Mouse (Mus musculus) liver, embryonic 12.5 days (tissue): Measurements from ENCODE around the gene Gbgt1. TPM values are rescaled to one million over a fixed set of nuclear protein-coding genes. Genes with fewer than 3 reads are reported as not detected.
"Not testable (repeated sequence)": the region's sequence is repeated elsewhere in the genome, so short reads cannot be mapped to it uniquely, and the experiment has no call there.

Experiments
- ATAC-seq: fragments of 200-750 bp; cut with Nextera tagmentation; 2 replicates; pipeline ENCODE4 v1.8.0; 2017; ENCODE audit warnings: moderate number of reproducible peaks, mild to moderate bottlenecking, moderate library complexity
- H3K27ac ChIP-seq: fragments of 300-500 bp; sonication (generic); 2 replicates; pipeline ENCODE4 v1.5.1; 2016; ENCODE audit warnings: mild to moderate bottlenecking
- H3K27me3 ChIP-seq: fragments of 300-500 bp; sonication (generic); replicated peaks from 2 replicates; pipeline ENCODE4 v1.6.1; 2016; ENCODE audit warnings: mild to moderate bottlenecking, moderate library complexity
- H3K36me3 ChIP-seq: fragments of 300-500 bp; sonication (generic); 2 replicates; pipeline ENCODE4 v1.6.1; 2016; ENCODE audit warnings: mild to moderate bottlenecking, moderate library complexity
- H3K4me1 ChIP-seq: fragments of 300-500 bp; sonication (generic); 2 replicates; pipeline ENCODE4 v1.6.1; 2016
- H3K4me2 ChIP-seq: fragments of 300-500 bp; sonication (generic); 2 replicates; pipeline ENCODE4 v1.6.1; 2016; ENCODE audit warnings: mild to moderate bottlenecking, moderate library complexity
- H3K4me3 ChIP-seq: fragments of 300-500 bp; sonication (generic); 2 replicates; pipeline ENCODE4 v1.5.1; 2016; ENCODE audit warnings: mild to moderate bottlenecking, moderate library complexity
- H3K9ac ChIP-seq: fragments of 300-500 bp; sonication (generic); 2 replicates; pipeline ENCODE4 v1.6.1; 2016; ENCODE audit warnings: mild to moderate bottlenecking, moderate library complexity
- H3K9me3 ChIP-seq: fragments of 300-500 bp; sonication (generic); replicated peaks from 2 replicates; pipeline ENCODE4 v1.6.1; 2016; ENCODE audit warnings: mild to moderate bottlenecking, moderate library complexity
- WGBS: fragments of 180-500 bp; shearing (Covaris S2); methylation state at CpG from one replicate; pipeline ENCODE4 v1.1.7; 2016; ENCODE audit not compliant: insufficient replicate concordance; 5-methylcytosine and 5-hydroxymethylcytosine counted together
- polyA plus RNA-seq: library from polyadenylated mRNA; unstranded; fragments of >200 nt; fragmentation: Nextera tagmentation; extraction: Ambion mirVana; gene quantifications from 2 replicates; pipeline ENCODE4 v1.2.1, GENCODE M21; 2016

The Gbgt1 gene
- polyA plus RNA-seq, 1 experiment from 2014 or later, result 0.39 TPM

DNA sequence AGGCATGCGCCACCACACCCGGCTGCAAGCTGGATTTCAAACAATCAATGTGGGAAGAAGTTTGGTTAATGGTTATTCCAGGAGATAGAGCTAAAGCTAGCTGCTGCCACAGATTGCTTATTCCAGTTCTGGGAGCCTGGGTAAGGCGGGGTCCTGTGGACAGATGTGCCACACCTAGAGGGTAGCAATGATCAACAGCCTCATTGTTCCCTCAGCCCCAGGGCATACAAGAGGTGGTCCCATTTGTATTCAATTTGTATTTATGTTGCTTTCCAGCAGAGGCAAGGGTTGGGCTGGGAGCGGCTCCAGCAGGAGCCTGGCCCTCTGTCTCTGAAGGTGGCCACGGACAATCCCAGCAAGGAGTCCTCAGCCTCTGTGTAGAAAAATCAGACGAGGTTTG lies 9.6 kb downstream of the Gbgt1 start:
- H3K9ac ChIP-seq, result no peak overlapping the region
- H3K36me3 ChIP-seq, result no peaks in the 10 kb centered on the region
- H3K27me3 ChIP-seq, result peaks cover 20% of the 10 kb centered on the region
- no peak overlapping the region for H3K27ac ChIP-seq
- no peak overlapping the region for H3K4me2 ChIP-seq
- no peaks in the 10 kb centered on the region for H3K9me3 ChIP-seq
- no peak overlapping the region for H3K4me3 ChIP-seq
- WGBS, result 64% methylated on average over 6 of the region's 6 CpGs
- no peak for ATAC-seq
- H3K4me1 ChIP-seq, result no peaks in the 10 kb centered on the region

GRCm38 (mm10) chr2:28511600-28511999 lies 14.9 kb downstream of the Gbgt1 start:
- not testable (repeated sequence) for H3K9ac ChIP-seq, H3K27ac ChIP-seq, H3K36me3 ChIP-seq, H3K4me2 ChIP-seq, H3K4me3 ChIP-seq, ATAC-seq, H3K9me3 ChIP-seq
- Histone ChIP-seq H3K27me3 (peaks cover 65% of the 10 kb centered on the region), H3K4me1 (peaks cover 21% of the 10 kb centered on the region)
- WGBS, result 32% methylated on average over 5 of the region's 5 CpGs

GRCm38 (mm10) chr2:28512798-28513401 lies 16.2 kb downstream of the Gbgt1 start, which contains the start of gene Ralgds:
TSS of gene Ralgds (plus strand) at chr2:28513125.
- H3K4me2 ChIP-seq, result peak within 1 kb of the TSS; percentile 78
- H3K4me1 ChIP-seq, result peaks cover 21% of the 10 kb centered on the region
- WGBS, result under 1% methylated on average over 60 of the region's 71 CpGs
- peak within 1 kb of the TSS; percentile 54 for H3K9ac ChIP-seq
- H3K27ac ChIP-seq, result no peak within 1 kb of the TSS
- peaks cover 65% of the 10 kb centered on the region for H3K27me3 ChIP-seq
- H3K4me3 ChIP-seq, result peak within 1 kb of the TSS; percentile 55
- no peaks in the 10 kb centered on the region for H3K36me3 ChIP-seq
- no peaks in the 10 kb centered on the region for H3K9me3 ChIP-seq
- ATAC-seq, result peak; percentile 54; the same call in 1 of the 2 replicates

DNA sequence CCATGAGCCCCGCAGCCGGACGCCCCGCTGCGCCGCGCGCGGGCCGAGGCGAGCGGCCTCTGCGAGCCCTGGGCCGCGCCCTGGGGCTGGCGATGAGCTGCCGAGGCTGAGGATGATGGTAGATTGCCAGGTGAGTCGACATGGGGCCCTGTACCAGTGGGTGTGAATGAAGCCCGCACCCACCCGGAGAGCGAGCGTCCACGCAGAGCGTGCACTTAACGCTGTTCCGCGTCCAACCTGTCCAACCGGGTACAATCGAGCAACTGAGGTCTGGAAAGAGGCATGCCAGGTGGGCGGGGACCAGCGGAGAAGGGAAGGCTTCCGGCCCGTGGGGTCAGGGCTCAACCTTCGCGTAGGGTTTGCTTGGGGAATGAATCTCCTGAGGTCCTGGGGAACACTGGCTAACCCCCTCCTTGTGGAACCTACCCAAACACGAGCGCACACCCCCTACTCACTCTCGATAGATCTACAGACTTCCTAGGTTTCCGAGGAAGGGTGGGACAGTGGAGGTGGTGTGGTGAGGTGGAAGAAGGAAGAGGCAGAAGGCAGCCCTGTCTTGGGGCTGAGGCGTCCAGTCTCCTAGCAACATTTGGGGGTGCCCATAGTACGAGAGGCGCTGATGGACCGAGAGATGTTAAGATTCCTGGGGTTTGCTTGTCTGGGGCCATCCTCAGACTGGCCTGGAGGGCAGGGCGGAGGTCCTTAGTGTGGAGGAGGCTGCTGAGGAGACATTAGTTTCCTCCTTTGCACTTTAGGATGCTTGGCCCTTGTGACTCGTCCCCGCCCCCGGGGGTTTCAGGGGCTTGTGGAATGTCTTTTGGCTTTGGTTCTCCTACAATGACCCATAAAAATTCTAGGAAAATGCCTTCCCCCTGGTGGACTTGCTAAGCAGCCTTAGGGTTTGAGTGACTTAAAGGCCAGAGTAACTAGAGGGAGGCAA lies 17.0 kb downstream of the Gbgt1 start:
- Histone ChIP-seq H3K4me2 (peak overlapping the region; percentile 78), H3K9me3 (no peaks in the 10 kb centered on the region), H3K27ac (no peak overlapping the region), H3K4me1 (peaks cover 21% of the 10 kb centered on the region), H3K27me3 (peaks cover 65% of the 10 kb centered on the region), H3K9ac (peak overlapping the region; percentile 54), H3K36me3 (no peaks in the 10 kb centered on the region), H3K4me3 (peak overlapping the region; percentile 55)
- 7% methylated on average over 47 of the region's 47 CpGs for WGBS
- ATAC-seq, result peak; percentile 6; the same call in 1 of the 2 replicates

DNA sequence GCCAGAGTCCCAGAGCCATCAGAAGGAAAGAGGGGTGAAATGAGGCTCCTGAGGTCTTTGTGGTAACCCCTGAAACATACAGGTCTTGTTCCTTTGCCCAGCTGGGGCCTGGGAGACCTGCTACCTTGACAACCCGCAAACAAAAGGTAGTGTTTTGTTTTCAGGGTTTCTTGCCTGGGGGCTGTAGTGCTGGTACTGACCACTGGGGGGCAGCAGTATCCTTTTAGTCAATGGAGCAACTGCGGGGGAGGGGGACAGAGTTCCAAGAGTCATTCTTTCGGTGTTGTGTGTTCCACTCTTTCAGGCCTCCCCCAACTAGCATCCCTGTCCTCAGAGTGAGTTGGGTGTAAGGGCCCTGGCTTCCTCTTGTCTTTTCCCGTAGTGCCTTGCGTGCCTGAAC lies 17.8 kb downstream of the Gbgt1 start:
- peak overlapping the region; percentile 78 for H3K4me2 ChIP-seq
- H3K9me3 ChIP-seq, result no peaks in the 10 kb centered on the region
- H3K27ac ChIP-seq, result no peak overlapping the region
- WGBS, result 11% methylated on average over 5 of the region's 5 CpGs
- H3K4me1 ChIP-seq, result peaks cover 21% of the 10 kb centered on the region
- no peaks in the 10 kb centered on the region for H3K36me3 ChIP-seq
- H3K27me3 ChIP-seq, result peaks cover 61% of the 10 kb centered on the region
- no peak overlapping the region for H3K4me3 ChIP-seq
- no peak for ATAC-seq
- no peak overlapping the region for H3K9ac ChIP-seq

DNA sequence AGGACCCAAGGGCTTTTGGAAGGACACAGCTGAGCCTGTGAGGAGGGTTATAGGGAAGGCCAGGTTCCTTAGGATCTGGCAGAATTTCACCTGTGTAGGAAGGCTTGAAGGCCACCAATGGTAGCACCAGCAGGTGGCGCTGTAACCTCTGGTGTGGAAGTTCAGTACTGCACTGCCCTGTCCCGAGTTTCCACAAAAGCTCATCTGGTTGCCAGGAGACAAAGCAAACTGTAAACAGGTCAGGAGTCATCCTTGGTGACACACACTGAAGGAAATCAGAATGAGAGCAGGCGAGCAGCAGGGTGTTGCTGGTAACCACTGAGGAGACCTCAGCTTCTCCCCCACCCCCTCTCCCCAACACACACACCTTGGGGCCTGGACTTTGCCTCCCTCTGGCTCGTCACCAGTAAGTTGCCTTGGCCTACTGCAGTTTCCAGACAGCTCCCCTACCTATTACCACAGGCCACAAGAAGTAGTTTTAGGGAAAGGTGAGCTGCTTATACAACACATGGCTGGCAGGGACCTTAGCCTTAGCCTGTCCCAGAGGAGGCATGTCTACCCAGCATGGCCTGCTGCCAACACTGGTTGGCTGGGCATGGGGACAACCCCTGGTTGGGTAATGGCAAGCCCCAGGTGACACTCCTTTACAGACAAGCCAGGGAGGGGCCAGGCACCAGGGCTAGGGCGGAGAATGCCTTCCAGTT lies 20.7 kb downstream of the Gbgt1 start:
- Histone ChIP-seq H3K9ac (no peak overlapping the region), H3K9me3 (no peaks in the 10 kb centered on the region), H3K4me3 (no peak overlapping the region), H3K4me1 (peaks cover 21% of the 10 kb centered on the region), H3K4me2 (no peak overlapping the region), H3K27ac (no peak overlapping the region), H3K27me3 (peaks cover 34% of the 10 kb centered on the region), H3K36me3 (no peaks in the 10 kb centered on the region)
- peak; percentile 52 for ATAC-seq
- WGBS, result 32% methylated on average over 5 of the region's 5 CpGs

- ATAC-seq, result no peak
Measured at GRCm38 (mm10) chr2:28518231-28518630, 21.5 kb downstream of the Gbgt1 start.

DNA sequence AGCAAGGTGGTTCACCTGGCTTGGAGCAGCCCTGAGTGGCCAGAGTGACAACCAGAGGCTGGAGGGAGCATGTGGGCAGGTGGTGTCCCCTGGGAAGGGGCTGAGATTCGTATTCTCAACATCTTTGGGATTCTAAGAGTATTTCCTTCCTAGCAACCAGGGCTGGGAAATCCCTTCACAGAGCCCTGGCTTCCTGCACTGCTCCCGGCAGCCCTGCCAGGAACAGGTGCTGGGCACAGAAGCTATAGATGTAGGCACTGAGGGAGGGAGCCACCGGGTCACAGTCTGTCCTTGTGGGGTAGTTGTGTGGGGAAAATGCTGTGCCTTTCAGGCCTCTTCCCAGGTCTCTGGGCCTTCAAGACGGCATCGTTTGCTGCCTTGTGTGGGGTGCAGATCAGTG lies 23.9 kb downstream of the Gbgt1 start:
- no peak for ATAC-seq
- WGBS, result 63% methylated on average over 5 of the region's 5 CpGs
- no peak overlapping the region for H3K27ac ChIP-seq
- no peaks in the 10 kb centered on the region for H3K9me3 ChIP-seq
- no peak overlapping the region for H3K9ac ChIP-seq
- H3K36me3 ChIP-seq, result no peaks in the 10 kb centered on the region
- H3K27me3 ChIP-seq, result 0 out of 2 replicates have a peak, but pooled peaks cover 4% of the 10 kb centered on the region
- no peak overlapping the region for H3K4me3 ChIP-seq
- H3K4me2 ChIP-seq, result no peak overlapping the region
- peaks cover 17% of the 10 kb centered on the region for H3K4me1 ChIP-seq

More at GRCm38 (mm10) chr2:28518231-28518630, 21.5 kb downstream of the Gbgt1 start:
- H3K36me3 ChIP-seq, result no peaks in the 10 kb centered on the region
- H3K9ac ChIP-seq, result no peak overlapping the region
- H3K27me3 ChIP-seq, result peaks cover 25% of the 10 kb centered on the region
- no peaks in the 10 kb centered on the region for H3K9me3 ChIP-seq
- no peak overlapping the region for H3K4me3 ChIP-seq
- WGBS, result 75% methylated on average over 2 of the region's 2 CpGs
- H3K4me1 ChIP-seq, result peaks cover 15% of the 10 kb centered on the region
- H3K27ac ChIP-seq, result no peak overlapping the region
- H3K4me2 ChIP-seq, result no peak overlapping the region

DNA sequence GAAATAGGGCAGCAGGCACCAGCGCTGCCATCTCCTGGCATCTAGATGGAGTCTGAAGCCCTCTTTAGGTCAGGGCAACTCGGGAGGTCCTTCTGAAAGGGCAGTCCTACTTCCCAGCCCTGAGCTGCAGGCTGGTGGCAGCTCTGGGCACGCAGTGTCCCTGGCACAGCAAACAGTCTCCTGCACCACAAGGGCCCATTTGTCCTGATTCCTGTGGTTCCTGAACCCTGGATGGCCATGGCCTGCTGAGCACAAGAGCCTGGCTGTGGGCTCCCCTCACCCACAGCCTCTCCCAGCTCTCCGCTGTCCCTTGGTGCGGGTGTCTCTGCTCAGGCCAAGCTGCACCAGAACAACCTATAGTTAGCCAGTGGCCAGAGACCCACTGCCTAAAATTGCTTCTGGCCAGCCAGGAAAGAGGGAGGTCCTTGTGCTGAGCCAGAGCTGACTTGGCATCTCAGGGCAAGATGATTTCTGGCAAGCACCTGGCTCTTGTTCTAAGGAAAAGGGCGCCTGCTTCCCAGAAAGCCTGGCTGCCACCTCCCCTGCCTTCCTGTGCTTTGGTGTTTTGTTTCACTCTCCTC lies 25.0 kb downstream of the Gbgt1 start:
- Histone ChIP-seq H3K4me1 (peaks cover 28% of the 10 kb centered on the region), H3K27me3 (no peaks in the 10 kb centered on the region), H3K9me3 (no peaks in the 10 kb centered on the region), H3K4me2 (no peak overlapping the region), H3K36me3 (no peaks in the 10 kb centered on the region), H3K27ac (no peak overlapping the region), H3K4me3 (no peak overlapping the region), H3K9ac (no peak overlapping the region)
- WGBS, result 67% methylated on average over 6 of the region's 6 CpGs
- no peak for ATAC-seq

DNA sequence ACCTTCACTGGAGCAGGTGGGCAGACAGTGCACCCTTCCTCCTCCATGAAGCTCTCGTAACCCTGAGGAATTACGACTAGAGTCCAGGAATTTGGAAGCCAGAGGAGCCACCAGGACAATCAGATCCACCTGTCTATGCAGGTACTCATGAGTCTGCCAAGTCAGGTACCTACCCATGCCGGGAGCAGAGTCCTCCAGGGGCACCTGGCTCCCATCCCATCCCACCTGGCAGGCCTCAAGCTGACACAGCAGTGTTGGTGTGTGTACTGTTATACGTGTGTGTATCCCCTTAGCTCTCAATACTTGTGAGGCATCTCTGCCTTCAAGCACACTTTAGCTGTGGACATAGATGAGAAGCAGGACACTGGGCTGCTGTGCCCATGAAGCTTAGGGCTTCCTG lies 25.5 kb downstream of the Gbgt1 start:
- 70% methylated on average over 4 of the region's 4 CpGs for WGBS
- Histone ChIP-seq H3K4me3 (no peak overlapping the region), H3K27me3 (no peaks in the 10 kb centered on the region), H3K4me2 (no peak overlapping the region), H3K9me3 (no peaks in the 10 kb centered on the region), H3K27ac (no peak overlapping the region), H3K9ac (no peak overlapping the region), H3K36me3 (no peaks in the 10 kb centered on the region), H3K4me1 (peaks cover 31% of the 10 kb centered on the region)
- no peak for ATAC-seq

DNA sequence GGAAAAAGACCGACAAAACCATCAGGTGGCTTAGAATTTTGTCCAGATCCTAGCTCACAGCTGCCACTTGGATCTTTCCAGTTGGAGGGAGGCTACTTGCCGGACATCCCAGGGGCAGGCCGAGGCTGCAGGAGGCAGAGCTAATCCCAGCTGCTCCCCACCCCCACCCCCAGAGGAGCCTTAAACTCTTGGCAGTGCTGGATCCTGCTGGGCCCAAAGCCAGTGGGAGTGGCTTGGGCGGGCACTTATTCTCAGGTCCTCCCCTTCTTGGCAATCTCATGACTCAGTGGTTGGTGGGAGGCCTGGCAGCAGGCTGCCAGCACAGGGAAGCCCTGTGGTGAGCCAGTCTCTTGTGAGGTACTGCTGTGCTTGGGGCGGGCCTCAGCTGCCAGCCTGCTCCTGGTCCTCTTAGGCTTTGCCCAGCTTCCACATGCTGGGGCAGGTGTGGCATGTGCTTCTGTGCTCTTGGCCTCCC lies 27.0 kb downstream of the Gbgt1 start:
- H3K4me3 ChIP-seq, result no peak overlapping the region
- ATAC-seq, result peak; percentile 51

More for the DNA sequence above, 27.0 kb downstream of the Gbgt1 start:
- Histone ChIP-seq H3K4me1 (peaks cover 31% of the 10 kb centered on the region), H3K9me3 (no peaks in the 10 kb centered on the region), H3K27me3 (no peaks in the 10 kb centered on the region), H3K9ac (no peak overlapping the region), H3K36me3 (no peaks in the 10 kb centered on the region), H3K4me2 (no peak overlapping the region), H3K27ac (no peak overlapping the region)
- WGBS, result 55% methylated on average over 5 of the region's 5 CpGs
